Mouse (Mus musculus) retina, postnatal 1 day (tissue): Measurements from ENCODE around the gene 2810408A11Rik.
"Not testable (repeated sequence)": the region's sequence is repeated elsewhere in the genome, so short reads cannot be mapped to it uniquely, and the experiment has no call there.

Experiments used
- DNase-seq: peaks from one replicate; pipeline ENCODE4 v3.0.0-alpha.2; 2012

Gene 2810408A11Rik

DNA sequence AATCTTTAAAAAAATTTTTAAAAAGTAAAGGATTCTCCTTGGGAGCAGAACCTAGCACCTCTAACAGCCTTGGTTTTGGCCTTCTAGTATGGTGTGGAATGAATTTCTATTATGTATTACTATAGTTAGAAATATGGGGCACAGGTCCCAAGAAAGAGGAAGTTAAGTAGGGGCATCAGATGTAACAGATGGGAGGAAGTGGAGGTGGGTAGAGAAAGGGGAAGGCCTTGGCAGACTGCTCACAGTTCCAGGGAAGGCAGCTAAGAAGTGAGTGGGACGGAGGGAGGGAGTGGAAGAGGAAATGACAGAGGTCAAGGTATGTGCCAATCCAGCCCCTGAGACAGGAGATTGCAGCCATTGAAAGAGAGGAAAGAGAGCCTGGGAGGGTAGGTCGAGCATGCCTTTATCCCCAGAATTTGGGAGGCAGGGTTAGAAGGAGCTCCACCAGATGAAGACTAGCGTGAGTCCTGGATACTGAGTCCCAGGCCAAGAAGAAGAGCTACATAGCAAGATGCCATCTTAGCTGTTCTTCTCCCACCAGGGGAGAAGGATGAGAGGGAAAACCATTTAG lies 30.3 kb upstream of the 2810408A11Rik start:
- DNase-seq = no peak

DNA sequence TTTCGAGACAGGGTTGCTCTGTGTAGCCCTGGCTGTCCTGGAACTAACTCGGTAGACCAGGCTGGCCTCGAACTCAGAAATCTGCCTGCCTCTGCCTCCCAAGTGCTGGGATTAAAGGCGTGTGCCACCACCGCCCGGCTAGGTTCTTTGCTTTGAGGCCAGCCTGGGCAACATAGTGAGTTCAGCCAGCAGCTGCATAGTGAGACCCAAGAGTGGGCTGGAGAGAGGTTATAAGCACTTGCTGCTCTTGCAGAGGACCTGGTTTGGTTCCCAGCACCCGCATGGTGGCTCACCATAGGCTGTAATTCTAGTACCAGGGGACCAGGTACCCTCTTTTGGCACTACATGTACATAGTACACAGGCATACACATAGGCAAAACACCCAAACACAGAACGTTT lies 29.4 kb upstream of the 2810408A11Rik start:
- DNase-seq = not testable (repeated sequence)

DNA sequence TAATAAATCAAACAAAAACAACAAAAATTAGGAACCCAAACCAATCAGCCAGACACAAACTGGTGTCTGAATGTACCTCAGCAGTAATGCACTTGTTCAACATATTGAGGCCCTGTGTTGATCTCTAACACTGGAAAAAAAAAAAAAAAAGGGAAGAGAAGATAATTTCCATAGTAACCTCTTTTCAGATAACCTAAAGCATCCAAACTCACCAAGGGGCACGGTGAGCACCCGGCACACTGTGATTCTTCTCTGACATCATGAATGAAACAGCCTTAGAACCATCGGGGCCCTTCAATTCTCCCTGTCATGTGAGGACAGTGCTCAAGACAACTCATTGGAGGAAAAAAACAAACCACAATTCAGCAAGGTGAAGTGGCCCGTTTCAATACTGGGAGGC lies 28.9 kb upstream of the 2810408A11Rik start:
- no peak for DNase-seq

- no peak for DNase-seq
Measured at GRCm38 (mm10) chr11:69927501-69927900, 26.7 kb upstream of the 2810408A11Rik start.

- DNase-seq = no peak
Measured at GRCm38 (mm10) chr11:69922796-69923195, 22.0 kb upstream of the 2810408A11Rik start.

GRCm38 (mm10) chr11:69922012-69922756 lies 21.4 kb upstream of the 2810408A11Rik start:
- no peak for DNase-seq

DNA sequence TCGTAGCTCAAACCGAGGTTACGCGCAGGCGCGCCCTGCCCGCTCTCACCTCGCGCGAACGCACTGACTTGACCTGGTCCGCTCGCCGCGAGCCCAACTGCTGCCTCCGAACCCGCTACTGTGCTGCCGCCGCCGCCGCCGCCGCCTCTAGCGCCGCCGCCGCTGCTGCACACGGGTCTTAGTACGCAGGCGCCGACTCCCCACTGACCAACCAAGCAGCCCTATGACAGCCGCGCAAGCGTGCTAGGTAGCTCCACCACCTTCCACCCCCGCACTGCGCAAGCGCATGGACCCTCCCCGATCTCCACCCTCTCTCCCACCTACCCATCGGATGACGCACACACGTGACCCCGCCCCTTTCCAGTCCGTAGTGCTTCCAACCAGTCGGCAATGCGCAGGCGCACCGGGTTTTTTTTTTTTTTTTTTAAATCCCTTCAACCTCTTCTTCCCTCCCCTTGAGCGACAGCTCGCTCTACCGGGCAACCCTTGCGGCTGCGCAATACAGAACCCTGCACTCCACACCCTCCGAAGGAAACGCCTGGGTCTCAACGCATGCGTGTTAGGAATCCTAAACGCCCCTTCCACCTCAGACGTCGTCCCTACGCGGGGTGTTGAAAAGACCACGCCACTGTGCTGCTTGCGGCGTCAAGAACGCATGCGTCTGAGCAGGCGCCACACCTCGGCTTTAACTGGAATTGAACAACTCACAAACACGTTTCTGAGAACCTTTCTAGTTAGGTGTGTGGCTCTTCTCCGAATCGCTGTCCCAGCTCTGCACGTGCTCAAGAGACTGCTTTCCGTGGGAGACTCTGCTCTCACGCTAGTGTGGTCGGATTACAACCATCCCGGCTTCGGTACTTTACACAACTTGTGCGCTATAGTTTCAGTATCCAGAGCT lies 20.6 kb upstream of the 2810408A11Rik start, which contains the start of gene Eif5a:
Gene Eif5a (minus strand): TSS at position 845 of the 898 bp plus-strand sequence.
- DNase-seq = peak; percentile 100

- peak; percentile 8 for DNase-seq
Measured at GRCm38 (mm10) chr11:69920266-69921031, 19.7 kb upstream of the 2810408A11Rik start.

GRCm38 (mm10) chr11:69919661-69920265 lies 19.0 kb upstream of the 2810408A11Rik start:
- peak; percentile 85 for DNase-seq

DNA sequence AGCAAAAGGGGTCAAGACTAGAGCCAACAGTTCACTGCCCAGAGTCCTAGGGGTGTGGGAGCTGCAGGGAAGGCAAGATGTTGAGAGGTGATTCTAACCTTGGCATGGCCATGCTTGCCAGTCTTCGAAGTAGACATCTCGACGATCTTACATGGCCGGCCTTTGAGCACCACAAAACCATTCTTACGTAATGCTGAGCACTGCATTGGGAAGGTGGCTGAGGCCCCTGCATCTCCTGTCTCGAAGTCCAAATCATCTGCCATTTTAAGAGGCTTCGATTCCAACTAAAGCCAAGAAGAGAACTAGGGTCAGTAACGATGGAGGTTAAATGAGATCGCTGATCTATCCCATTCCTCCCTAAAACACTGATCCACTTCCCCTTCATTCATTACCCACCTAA lies 18.3 kb upstream of the 2810408A11Rik start:
- DNase-seq = no peak

DNA sequence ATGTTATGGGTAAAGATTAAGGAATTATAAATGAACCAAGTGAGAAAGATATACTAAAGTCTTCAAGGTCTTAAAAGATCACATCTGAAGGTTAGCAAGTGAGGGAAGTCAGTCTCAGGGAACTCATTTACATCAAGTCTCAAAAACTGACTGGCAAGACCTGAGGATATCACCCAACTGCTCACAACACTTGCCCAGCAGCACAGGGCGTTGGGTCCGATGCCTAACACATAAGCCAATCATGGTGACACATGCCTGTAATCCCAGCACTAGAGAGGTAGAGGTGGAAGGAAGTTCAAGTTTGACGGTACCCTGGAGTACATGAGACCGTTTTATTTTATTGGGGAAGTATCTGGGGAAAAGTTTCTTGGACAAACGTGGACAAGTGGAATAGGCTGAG lies 17.3 kb upstream of the 2810408A11Rik start:
- no peak for DNase-seq

DNA sequence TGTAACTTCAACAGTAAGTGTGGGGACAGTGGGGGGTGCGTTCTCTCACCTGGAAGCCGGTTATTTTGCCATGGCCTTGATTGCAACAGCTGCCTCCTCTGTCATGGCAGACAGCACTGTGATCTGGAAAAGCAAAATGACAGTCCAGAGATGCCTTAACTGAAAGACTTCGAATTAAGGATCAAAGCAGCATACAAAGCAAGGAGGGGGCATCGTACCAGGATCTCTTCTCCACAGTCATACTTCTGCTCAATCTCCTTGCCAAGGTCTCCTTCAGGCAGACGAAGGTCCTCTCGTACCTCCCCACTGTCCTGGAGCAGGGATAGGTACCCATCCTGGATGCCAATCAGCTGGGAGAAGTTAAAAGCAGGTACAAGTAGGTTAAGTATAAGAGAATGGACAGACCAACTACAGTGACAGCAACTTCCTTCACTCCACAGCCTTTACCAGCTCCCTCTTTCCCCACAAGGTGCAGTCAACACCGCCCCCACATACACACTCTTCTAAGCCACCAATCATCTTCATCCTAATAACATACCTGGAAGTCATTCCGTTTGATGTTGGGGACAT lies 16.7 kb upstream of the 2810408A11Rik start:
- DNase-seq = no peak

DNA sequence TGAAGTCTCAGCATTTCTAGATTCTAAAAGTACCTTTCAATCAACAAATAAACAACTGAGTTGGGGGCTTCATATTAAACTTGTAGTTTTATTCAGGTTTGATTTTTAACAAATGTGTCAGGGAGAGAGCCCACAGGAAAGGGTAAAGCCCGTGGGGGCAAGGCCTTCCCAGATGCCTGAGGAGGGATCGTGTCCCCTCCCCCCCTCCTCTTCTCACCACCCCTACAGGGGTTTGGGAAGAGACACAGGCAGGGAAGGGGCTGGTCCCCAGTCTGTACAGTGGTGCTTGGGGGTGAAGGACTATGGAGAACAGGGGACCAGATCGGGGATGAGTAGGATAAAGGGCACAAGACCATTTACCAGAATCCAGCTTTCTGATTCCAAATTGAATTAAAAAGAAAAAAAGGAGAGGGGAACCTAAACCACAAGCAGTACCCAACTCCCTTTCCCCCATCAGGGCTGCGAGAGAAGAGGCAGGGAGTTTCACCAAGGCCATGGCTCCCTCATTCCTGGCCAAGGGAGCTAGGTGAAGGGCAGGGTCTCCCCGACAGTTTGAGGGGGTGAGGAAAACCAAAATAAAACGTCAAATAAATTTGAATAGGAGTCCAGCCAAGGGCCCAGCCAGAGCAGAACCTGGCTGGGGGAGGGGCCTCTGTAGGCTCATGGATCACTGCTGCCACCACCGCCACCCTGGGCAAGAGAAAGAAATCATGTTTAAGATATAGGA lies 16.0 kb upstream of the 2810408A11Rik start:
- not testable (repeated sequence) for DNase-seq

- no peak for DNase-seq
Measured at GRCm38 (mm10) chr11:69915667-69916627, 15.2 kb upstream of the 2810408A11Rik start.

DNA sequence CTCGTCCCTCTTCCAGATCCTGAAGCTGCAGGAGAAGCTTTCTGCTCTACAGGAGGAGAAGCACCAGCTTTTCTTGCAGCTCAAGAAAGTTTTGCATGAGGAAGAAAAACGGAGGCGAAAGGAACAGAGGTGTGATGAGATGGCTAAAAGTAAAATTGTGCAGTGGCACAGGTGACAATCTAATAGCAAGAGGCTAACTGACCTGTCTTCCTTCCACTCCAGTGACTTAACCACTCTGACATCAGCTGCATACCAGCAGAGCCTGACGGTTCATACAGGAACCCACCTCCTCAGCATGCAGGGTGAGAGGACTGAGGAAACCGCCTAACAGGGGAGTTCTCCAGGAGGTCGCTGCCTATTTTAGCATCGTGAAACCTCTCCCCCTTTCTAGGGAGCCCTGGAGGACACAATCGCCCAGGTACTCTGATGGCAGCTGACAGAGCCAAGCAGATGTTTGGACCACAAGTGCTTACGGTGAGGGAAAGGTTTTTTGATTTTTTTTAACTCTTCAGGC lies 14.2 kb upstream of the 2810408A11Rik start:
- no peak for DNase-seq

GRCm38 (mm10) chr11:69914372-69914764 lies 13.6 kb upstream of the 2810408A11Rik start:
- DNase-seq = no peak

- peak; percentile 98 for DNase-seq
Measured at GRCm38 (mm10) chr11:69913554-69914371, 13.0 kb upstream of the 2810408A11Rik start, which contains the start of gene Gps2. Gps2 (plus strand) TSS chr11:69913888.

GRCm38 (mm10) chr11:69912716-69913530 lies 12.1 kb upstream of the 2810408A11Rik start:
- no peak for DNase-seq
